In genomic region chr10:81433541-81434289, GRCm38 (mm10) we compare ENCODE assay signal across 1 mouse cellular context.
TF ChIP-seq lines count a peak whose summit lies in the region.

No protein-coding gene starts in this region.

TF ChIP-seq in CH12.LX, 34 proteins besides CTCF, POLR2A, EP300 and RAD21:
- no peak for TF ChIP-seq MAFK (IDR thresholded peaks at IDR 0.05; ENCODE audit: insufficient replicate concordance, low read length)
- peak; percentile 8; the same call in 1 of the 2 replicates for TF ChIP-seq SMC3 (IDR thresholded peaks at IDR 0.05; ENCODE audit: low read depth, low read length)
- TF ChIP-seq SIN3A (IDR thresholded peaks at IDR 0.05; ENCODE audit: low read length): 0 out of 2 replicates have a peak, but pooled peaks have one; percentile 1
- no peak for TF ChIP-seq MAX (IDR thresholded peaks at IDR 0.05; ENCODE audit: low read length)
